Mouse (Mus musculus) kidney, postnatal 14 days (tissue): Measurements from ENCODE around the gene Polr2f.

Experiments used
- DNase-seq: peaks from one replicate; pipeline ENCODE4 v3.0.0; 2022; ENCODE audit warnings: mixed read lengths

Gene Polr2f

GRCm38 (mm10) chr15:79140866-79141565 is at the start of gene Polr2f, which contains the start of gene 1700088E04Rik:
TSS of gene Polr2f (plus strand) at chr15:79141009.
TSS of gene 1700088E04Rik (minus strand) at chr15:79141253.
- peak; percentile 96 for DNase-seq

- no peak for DNase-seq
Measured at GRCm38 (mm10) chr15:79092284-79092683, 48.5 kb upstream of the Polr2f start.

DNA sequence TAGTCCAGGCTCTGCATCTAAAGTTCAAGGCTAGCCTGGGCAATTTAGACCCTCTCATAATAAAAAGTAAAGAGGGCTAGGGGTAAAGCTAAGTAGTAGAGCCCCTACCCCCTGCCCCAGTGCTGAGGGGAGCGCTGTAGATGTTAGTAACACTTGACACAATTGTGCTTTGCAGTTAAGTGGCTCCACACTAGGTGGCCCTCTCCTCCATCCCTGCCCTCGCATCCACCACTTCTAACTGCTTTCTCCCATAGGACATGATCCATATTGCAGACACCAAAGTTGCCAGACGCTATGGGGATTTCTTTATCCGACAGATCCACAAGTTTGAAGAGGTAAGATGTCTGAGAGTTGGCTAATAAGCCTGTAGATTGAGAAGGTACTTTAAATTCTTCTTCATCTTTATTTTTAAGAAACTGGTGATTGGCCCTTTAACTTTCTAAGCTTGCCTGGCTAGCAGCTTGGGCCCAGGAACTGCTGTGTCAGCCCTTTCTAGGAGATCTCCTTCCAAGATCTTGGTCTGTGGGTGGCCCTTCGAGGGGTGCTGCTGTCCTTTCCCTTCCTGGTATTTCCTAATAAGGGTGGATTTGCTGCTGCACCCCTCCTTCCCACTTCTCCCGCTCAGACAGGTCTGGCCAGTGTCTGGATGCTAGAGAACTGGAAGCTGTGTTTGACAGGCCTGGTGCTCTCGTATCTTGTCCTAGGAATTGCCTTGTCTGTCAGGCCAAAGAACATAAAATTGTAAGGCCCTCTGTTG is 47.5 kb upstream of the Polr2f start:
- peak; percentile 69 for DNase-seq

- no peak for DNase-seq
Measured at GRCm38 (mm10) chr15:79095483-79095882, 45.3 kb upstream of the Polr2f start.

DNA sequence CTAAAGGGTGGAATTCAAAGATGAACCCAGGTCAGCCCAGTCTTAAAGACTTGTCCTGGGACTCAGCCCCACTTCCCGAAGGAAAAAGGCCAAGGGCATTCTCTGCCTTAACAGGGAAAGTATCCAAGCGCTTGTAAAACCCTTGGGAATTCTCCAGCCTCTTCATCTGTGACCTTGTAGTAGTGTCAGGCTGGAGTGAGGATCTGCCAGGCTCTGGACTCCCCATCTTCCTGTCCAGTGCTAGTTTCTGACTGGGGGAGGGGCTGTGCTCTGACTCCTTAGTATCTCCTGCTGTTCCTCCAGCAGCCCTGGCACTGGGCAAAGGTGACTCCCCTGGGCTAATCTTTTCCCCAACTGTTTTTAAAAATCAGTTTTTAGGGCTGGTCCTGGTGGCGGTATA is 44.3 kb upstream of the Polr2f start:
- peak; percentile 74 for DNase-seq

DNA sequence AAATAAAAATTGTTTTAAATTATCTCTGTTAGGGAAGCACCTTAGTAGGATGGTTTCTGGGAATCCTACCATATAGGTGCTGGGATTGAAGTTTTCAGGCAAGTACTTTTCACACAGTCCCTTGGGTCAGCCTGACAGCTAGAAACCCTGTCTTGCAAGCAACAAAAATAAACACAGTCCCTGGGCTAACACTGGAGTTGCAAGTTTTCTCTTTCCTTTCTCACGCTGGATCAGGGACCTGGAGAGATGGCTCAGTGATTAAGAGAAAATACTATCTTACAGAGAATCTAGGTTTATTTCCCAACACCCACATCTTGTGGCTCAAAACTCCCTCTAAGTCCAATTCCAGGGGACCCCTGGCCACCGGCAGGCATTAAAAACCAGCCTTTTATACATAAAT is 43.7 kb upstream of the Polr2f start:
- DNase-seq, result no peak

- DNase-seq, result peak; percentile 84
Measured at GRCm38 (mm10) chr15:79097611-79098025, 43.2 kb upstream of the Polr2f start.

GRCm38 (mm10) chr15:79098220-79098619 is 42.6 kb upstream of the Polr2f start:
- DNase-seq, result peak; percentile 36

GRCm38 (mm10) chr15:79098868-79099267 is 41.9 kb upstream of the Polr2f start:
- DNase-seq, result peak; percentile 81

DNA sequence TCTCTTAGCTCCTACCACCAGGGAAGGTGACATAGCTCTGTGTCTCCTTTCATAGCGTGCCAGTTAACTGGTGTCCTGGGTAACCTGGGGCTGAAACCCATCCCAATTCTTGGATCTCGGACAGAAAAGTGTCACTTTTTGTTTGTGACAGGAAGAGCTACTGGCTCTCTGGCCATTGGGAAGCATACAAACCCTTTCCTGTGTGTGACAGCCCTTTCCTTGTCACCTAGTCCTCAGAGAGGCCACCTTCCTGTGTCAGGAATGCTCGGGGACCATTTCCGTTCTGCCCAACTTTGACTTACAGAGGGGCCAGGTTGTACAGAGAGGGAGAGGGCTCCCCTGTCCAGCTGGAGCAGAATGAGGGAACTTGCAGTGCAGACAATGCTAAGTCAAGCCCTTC is 41.4 kb upstream of the Polr2f start:
- DNase-seq, result peak; percentile 67

GRCm38 (mm10) chr15:79100391-79100790 is 40.4 kb upstream of the Polr2f start:
- DNase-seq, result no peak

GRCm38 (mm10) chr15:79101531-79101930 is 39.3 kb upstream of the Polr2f start:
- DNase-seq, result no peak

DNA sequence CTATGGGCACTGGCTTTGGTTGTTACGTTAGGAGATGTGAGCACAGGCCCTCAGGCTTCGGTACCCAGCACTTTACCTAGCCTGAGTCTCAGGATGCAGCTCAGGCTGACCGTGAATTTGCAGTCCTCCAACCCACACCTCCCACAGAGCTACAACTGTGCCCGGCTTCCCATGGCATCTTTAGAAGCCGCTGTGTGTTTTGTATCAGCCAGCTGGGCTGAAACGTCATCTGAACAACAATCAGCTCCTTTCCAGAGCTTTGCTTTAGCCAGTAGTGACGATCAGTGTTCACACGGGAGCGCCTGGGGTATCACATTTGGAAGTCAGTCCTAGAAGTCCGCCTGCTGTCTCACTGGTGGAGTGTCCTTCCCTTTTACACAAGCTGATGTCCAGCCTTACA is 37.5 kb upstream of the Polr2f start:
- DNase-seq, result no peak

- DNase-seq, result no peak
Measured at GRCm38 (mm10) chr15:79105804-79106203, 35.0 kb upstream of the Polr2f start.

- DNase-seq, result no peak
Measured at GRCm38 (mm10) chr15:79107966-79108365, 32.8 kb upstream of the Polr2f start.

DNA sequence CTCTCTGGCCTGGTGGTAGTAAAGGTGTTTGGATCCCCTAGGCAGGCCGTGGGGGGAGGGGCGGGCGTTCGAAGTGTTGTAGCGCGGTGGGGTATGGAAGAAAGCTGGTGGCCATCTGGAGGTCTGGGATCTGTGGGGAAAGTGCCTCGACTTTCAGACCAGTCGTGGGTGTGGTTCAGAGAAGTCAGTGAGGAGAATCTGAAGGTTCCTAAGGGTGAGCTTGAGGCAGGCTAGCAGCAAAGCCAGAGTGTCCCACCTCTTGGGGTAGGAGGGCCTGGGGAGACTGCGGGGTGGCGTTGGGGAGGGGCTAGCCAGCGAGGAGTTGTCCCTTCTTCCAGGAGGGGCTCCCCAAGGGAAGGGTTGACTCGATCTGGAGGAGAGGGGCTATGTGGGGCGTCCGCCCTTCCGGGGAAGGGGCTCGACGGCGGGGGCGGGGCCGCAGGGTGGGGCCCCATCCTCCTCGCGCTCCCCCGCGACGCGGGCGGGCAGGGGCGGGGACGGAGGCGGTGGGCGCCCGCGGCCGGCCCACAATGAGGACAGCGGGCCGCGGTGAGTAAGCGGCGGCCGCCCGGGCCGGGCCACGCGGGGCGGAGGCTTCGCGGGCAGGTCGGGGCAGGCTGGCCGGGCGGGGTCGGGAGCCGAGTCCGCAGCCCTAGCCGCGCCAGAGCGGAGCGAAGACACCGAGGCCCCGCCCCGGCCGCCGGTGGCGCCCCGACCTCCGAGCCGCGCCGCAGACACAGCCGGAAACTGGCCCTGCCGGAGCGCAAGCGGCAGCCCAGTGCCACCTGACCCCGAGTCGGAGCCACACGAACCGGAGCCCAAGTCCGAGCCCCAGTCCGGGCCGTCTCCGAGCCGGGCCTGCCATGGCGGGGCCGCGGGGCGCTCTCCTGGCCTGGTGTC is 32.1 kb upstream of the Polr2f start, which contains the start of gene Micall1:
TSS of gene Micall1 (plus strand) at position 478 of the 900 bp plus-strand sequence.
- DNase-seq, result peak; percentile 88

DNA sequence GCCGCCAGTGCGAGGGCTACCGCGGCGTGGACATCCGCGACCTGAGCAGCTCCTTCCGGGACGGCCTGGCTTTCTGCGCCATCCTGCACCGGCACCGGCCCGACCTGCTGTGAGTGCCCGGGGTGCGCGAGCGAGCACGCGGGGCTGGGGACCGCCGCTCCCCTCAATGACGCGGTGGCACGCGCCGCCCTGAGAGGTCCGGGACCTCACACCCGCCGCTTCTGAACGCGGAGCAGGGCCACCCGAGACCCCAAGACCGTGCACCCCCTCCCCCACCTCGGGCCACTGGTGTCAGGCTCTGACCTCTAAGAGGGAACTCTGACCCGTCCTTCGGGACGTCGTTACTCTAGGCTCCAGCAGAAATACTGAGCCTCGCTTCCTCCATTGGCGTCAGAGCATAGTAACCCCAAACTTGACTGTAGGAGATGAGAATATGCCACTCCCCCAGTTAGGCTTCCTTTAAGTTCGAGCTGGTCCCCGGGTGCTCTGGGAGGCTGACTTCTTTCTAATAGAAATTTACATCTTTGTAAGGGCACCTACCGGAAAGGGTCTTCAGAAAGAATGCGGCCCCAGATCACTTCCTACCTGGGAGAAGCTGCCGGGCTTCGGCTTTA is 31.4 kb upstream of the Polr2f start:
- DNase-seq, result no peak

- DNase-seq, result no peak
Measured at GRCm38 (mm10) chr15:79110031-79110430, 30.8 kb upstream of the Polr2f start.

- DNase-seq, result no peak
Measured at GRCm38 (mm10) chr15:79110528-79110927, 30.3 kb upstream of the Polr2f start.

DNA sequence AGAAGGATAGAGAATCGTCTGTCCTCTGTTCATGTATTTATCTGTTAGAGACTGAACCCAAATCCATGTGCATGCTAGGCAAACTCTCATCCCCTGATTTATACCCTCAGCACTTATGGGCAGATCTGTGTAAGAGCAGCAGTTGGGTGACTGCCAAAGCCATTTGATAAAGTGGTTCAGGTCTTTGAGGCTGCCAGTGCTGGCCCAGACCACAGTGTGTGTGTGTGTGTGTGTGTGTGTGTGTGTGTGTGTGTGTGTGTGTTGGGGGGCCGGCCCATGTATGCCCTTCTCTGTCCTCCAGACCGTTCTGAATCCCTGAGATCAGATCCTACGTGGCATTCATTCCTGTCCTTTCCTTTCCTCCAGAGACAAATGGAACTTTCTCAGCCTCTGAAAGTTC is 29.0 kb upstream of the Polr2f start:
- DNase-seq, result peak; percentile 65

DNA sequence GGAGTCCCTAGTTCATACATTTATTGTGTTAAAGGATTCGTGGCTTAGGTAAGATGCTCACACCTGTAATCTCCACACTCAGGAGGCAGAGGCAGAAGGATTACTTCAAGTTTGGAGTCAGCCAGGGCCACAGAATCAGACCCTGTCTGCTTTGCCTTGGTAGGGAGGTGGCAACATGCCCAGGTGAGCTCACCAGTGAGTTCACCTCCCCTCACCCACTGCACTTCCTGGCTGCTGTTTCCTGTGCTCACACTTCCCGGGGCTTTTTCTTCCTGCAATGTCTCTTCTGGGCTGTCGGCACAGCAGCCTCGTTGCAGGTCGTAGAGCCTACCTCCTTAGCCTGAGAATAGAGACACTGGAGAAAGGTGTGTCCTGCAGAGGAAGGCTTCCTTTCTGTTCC is 25.5 kb upstream of the Polr2f start:
- DNase-seq, result peak; percentile 53

DNA sequence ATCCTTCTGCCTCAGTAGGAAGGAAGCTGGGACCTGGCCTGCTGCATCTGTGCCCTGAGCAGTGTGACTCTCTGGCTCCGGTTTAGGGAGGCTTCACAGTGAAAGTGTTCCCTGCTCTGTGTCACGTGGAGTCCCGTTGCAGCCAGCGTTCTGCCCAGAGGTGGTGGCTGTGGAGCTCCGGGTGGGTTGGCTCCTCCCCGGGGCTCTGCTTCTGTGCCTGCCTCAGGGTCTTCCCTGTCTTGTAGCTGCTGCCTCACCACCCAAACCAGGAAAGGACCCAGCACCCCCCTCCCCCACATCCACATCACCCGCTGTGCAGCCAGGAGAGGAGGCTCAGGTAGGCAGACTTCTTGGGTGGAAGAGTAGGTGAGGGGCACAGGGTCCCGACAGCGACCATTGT is 21.3 kb upstream of the Polr2f start:
- no peak for DNase-seq

DNA sequence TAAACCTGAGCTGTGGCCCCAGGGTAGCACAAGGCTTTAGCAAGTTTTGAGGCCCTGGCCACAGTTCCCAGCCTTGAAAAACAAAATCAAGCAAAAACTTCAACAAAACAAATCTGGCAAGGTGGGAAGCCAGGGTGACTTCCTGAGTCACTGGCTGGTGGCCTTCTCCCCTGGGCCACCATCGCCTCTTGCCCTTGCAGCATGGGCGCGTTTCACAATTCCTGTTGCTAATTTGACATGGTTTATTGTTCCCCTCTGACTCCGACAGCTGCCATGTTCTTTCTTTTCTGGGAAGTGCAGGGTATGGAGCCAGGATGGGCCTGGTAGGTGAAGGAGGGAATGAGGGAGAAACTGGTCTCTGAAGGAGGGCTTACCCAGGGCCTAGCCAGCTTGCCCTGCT is 18.7 kb upstream of the Polr2f start:
- no peak for DNase-seq
